Comparison of ENCODE assay signal across 17 mouse cellular contexts in genomic region chr12:32169164-32169563, GRCm38 (mm10). TPM values are rescaled to one million over a fixed set of nuclear protein-coding genes. Genes with fewer than 3 reads are reported as not detected.
DNase-seq lines count a peak whose midpoint lies in the region; ATAC-seq and TF ChIP-seq lines count a peak whose summit lies in the region.
"Had no signal": no experiment of that assay in that cellular context is flagged by ENCODE, and none has a peak within 500 bp of the region (broad histone marks: within the 10 kb centered on the region; RNA-seq: fewer than 3 reads in every experiment).

No protein-coding gene starts in this region.

- no peak overlapping the region for H3K4me3 ChIP-seq in spleen, adult 2 months (ENCODE audit: extremely low read depth, insufficient read depth, insufficient read length)
- no peak overlapping the region for H3K4me3 ChIP-seq in lung, postnatal 0 days (ENCODE audit: low read depth, low read length)
- H3K4me3 ChIP-seq: heart, embryonic 13.5 days; limb, embryonic 13.5 days; midbrain, embryonic 12.5 days had no signal

- no peak for TF ChIP-seq POLR2A in spleen, adult 2 months (IDR thresholded peaks at IDR 0.05; ENCODE audit: low read depth, low read length)

- H3K27me3 ChIP-seq in spleen, adult 2 months (ENCODE audit: control insufficient read depth, insufficient read depth, low read length): no peaks in the 10 kb centered on the region
- H3K27me3 ChIP-seq in lung, postnatal 0 days (replicated peaks; ENCODE audit: insufficient read depth, low read length): no peaks in the 10 kb centered on the region
- H3K27me3 ChIP-seq: midbrain, embryonic 12.5 days had no signal

- WGBS in spleen, adult 2 months: 14% methylated on average over 5 of the region's 5 CpGs
- WGBS in lung, postnatal 0 days: 25% methylated on average over 5 of the region's 5 CpGs

- no peak for DNase-seq in spleen, adult 2 months (ENCODE audit: low read depth in 1 of 2, low spot score in 2 of 2)
- no peak for DNase-seq in spleen, postnatal 14 days (ENCODE audit: low spot score in 2 of 2)
- DNase-seq in brain, adult 2 months (ENCODE audit: low read depth, low spot score): peak; percentile 13
- peak; percentile 66 for DNase-seq in forelimb bud, embryonic 11.5 days (ENCODE audit: low read depth, low spot score)
- DNase-seq in adrenal gland, postnatal 10 days: no peak
- DNase-seq in lung, postnatal 0 days (ENCODE audit: low spot score): no peak
- no peak for DNase-seq in kidney, postnatal 25 days
- DNase-seq: adrenal gland, postnatal 25 days; cerebellum, adult 9-11 months; heart, postnatal 36 days; kidney, adult 2 months; kidney, postnatal 14 days; layer of hippocampus, adult 9-11 months had no signal

- TF ChIP-seq CTCF in spleen, adult 2 months (IDR thresholded peaks at IDR 0.05; ENCODE audit: extremely low read depth, insufficient read depth, insufficient read length, insufficient replicate concordance): no peak
- TF ChIP-seq CTCF in lung, postnatal 0 days (IDR thresholded peaks at IDR 0.05): no peak

- H3K9ac ChIP-seq in lung, postnatal 0 days (replicated peaks; ENCODE audit: low read depth): no peak overlapping the region
- H3K9ac ChIP-seq: heart, embryonic 13.5 days; limb, embryonic 13.5 days; midbrain, embryonic 12.5 days had no signal

- H3K36me3 ChIP-seq in spleen, adult 2 months (ENCODE audit: control insufficient read depth, insufficient read depth, low read length): peaks cover 3% of the 10 kb centered on the region
- no peaks in the 10 kb centered on the region for H3K36me3 ChIP-seq in lung, postnatal 0 days (ENCODE audit: insufficient read depth, low read length)
- H3K36me3 ChIP-seq: heart, embryonic 13.5 days; limb, embryonic 13.5 days; midbrain, embryonic 12.5 days had no signal

- TF ChIP-seq EP300 in lung, postnatal 0 days (IDR thresholded peaks at IDR 0.05): no peak

- H3K27ac ChIP-seq in spleen, adult 2 months (ENCODE audit: insufficient read depth, low read length): peak overlapping the region; percentile 52; the same call in 1 of the 2 replicates
- no peak overlapping the region for H3K27ac ChIP-seq in lung, postnatal 0 days (ENCODE audit: low read length)
- H3K27ac ChIP-seq: heart, embryonic 13.5 days; hindbrain, postnatal 0 days; limb, embryonic 13.5 days; midbrain, embryonic 12.5 days had no signal

- H3K9me3 ChIP-seq in lung, postnatal 0 days (ENCODE audit: low read length): no peaks in the 10 kb centered on the region
- H3K9me3 ChIP-seq: heart, embryonic 13.5 days; limb, embryonic 13.5 days; midbrain, embryonic 12.5 days had no signal

- no peak for ATAC-seq in lung, postnatal 0 days
- ATAC-seq: hindbrain, postnatal 0 days had no signal

- H3K4me1 ChIP-seq in spleen, adult 2 months (ENCODE audit: control insufficient read depth, insufficient read depth, insufficient read length): peaks cover 10% of the 10 kb centered on the region; the same call in 1 of the 2 replicates
- H3K4me1 ChIP-seq in lung, postnatal 0 days (ENCODE audit: insufficient read depth, low read depth, low read length): no peaks in the 10 kb centered on the region
- H3K4me1 ChIP-seq: heart, embryonic 13.5 days had no signal

- no peak overlapping the region for H3K4me2 ChIP-seq in lung, postnatal 0 days (replicated peaks; ENCODE audit: low read depth, low read length)
- H3K4me2 ChIP-seq: heart, embryonic 13.5 days; limb, embryonic 13.5 days; midbrain, embryonic 12.5 days had no signal

RNA-seq across cellular contexts. Expression of gene Pik3cg, which starts 39.3 kb away (rescaled TPM):
- 14.3 and 19.5 TPM in 2 replicates for polyA plus RNA-seq in spleen, adult 2 months (2012; rRNA removed)
- total RNA-seq in adrenal gland, postnatal 10 days (2021): 1 to 10 TPM; 2.8 to 3.4 TPM
- 2.3 and 2.5 TPM in 2 replicates for polyA plus RNA-seq in lung, postnatal 0 days (2015; fragmentation: Nextera tagmentation; extraction: Ambion mirVana)

Comparison
In these comparisons a context has a peak if more than half of its experiments do, and no peak if none do; other contexts are left out.
1. DNase-seq: peak in brain, adult 2 months (single experiment) and forelimb bud, embryonic 11.5 days (single experiment); none in spleen, adult 2 months (0 of 2), spleen, postnatal 14 days (0 of 2), adrenal gland, postnatal 10 days (single experiment), lung, postnatal 0 days (single experiment) and kidney, postnatal 25 days (0 of 2).